Mouse (Mus musculus) midbrain, embryonic 14.5 days (tissue): ENCODE data around the gene Itpka. TPM values are rescaled to one million over a fixed set of nuclear protein-coding genes. Genes with fewer than 3 reads are reported as not detected.
A peak's percentile ranks its signal among the peaks of the same experiment; 100 is the strongest.

Source experiments
- ATAC-seq: fragments of 200-750 bp; cut with Nextera tagmentation; 2 replicates; pipeline ENCODE4 v1.8.0; 2017; ENCODE audit warnings: moderate number of reproducible peaks, moderate library complexity; ENCODE audit not compliant: low FRiP score, low TSS enrichment
- DNase-seq: peaks from one replicate; pipeline ENCODE4 v3.0.0-alpha.2; 2015
- H3K27ac ChIP-seq: fragments of 300-500 bp; sonication (generic); replicated peaks from 2 replicates; pipeline ENCODE4 v1.5.1; 2014; ENCODE audit warnings: mild to moderate bottlenecking, low read depth, low read length, moderate library complexity
- H3K27me3 ChIP-seq: fragments of 300-500 bp; sonication (generic); 2 replicates; pipeline ENCODE4 v1.6.1; 2014; ENCODE audit warnings: low read length, control low read depth, mixed read lengths; ENCODE audit not compliant: control insufficient read depth, insufficient read depth
- H3K36me3 ChIP-seq: fragments of 300-500 bp; sonication (generic); 2 replicates; pipeline ENCODE4 v1.6.1; 2014; ENCODE audit warnings: low read length, control low read depth; ENCODE audit not compliant: control insufficient read depth, insufficient read depth
- H3K4me1 ChIP-seq: fragments of 300-500 bp; sonication (generic); 2 replicates; pipeline ENCODE4 v1.6.1; 2014; ENCODE audit warnings: mild to moderate bottlenecking, antibody characterized with exemption, low read length, control low read depth; ENCODE audit not compliant: control insufficient read depth, insufficient read depth
- H3K4me2 ChIP-seq: fragments of 300-500 bp; sonication (generic); 2 replicates; pipeline ENCODE4 v1.6.1; 2014; ENCODE audit warnings: mild to moderate bottlenecking, low read length, moderate library complexity
- H3K4me3 ChIP-seq: fragments of 300-500 bp; sonication (generic); replicated peaks from 2 replicates; pipeline ENCODE4 v1.5.1; 2014; ENCODE audit warnings: low read depth, low read length
- H3K9ac ChIP-seq: fragments of 300-500 bp; sonication (generic); replicated peaks from 2 replicates; pipeline ENCODE4 v1.6.1; 2014; ENCODE audit warnings: mild to moderate bottlenecking, low read length, moderate library complexity
- H3K9me3 ChIP-seq: fragments of 300-500 bp; sonication (generic); 2 replicates; pipeline ENCODE4 v1.6.1; 2016; ENCODE audit warnings: low read length, control low read depth, mixed read lengths; ENCODE audit not compliant: control insufficient read depth
- WGBS: fragments of 180-500 bp; shearing (Covaris S2); extraction: QIAGEN DNeasy Blood & Tissue Kit; methylation state at CpG from one replicate; pipeline ENCODE4 v1.1.7; 2014; 5-methylcytosine and 5-hydroxymethylcytosine counted together
- polyA plus RNA-seq: library from polyadenylated mRNA; unstranded; fragments of >200 nt; fragmentation: Nextera tagmentation; extraction: Ambion mirVana; gene quantifications from 2 replicates; pipeline ENCODE4 v1.2.1, GENCODE M21; 2014

Gene Itpka
- polyA plus RNA-seq, 1 experiment from 2014 or later: 0.18 TPM

- H3K4me1 ChIP-seq: peaks cover 9% of the 10 kb centered on the region
- no peaks in the 10 kb centered on the region for H3K9me3 ChIP-seq
- no peak overlapping the region for H3K4me2 ChIP-seq
- no peak overlapping the region for H3K4me3 ChIP-seq
- DNase-seq: no peak
- ATAC-seq: no peak
- H3K9ac ChIP-seq: no peak overlapping the region
- H3K27ac ChIP-seq: no peak overlapping the region
- WGBS: 82% methylated on average over 1 of the region's 1 CpGs
- H3K27me3 ChIP-seq: peaks cover 30% of the 10 kb centered on the region
- H3K36me3 ChIP-seq: peaks cover 22% of the 10 kb centered on the region
Measured at GRCm38 (mm10) chr2:119762276-119762675, 20.1 kb downstream of the Itpka start.

GRCm38 (mm10) chr2:119763924-119764323 lies 21.8 kb downstream of the Itpka start:
- no peak overlapping the region for H3K27ac ChIP-seq
- H3K36me3 ChIP-seq: peaks cover 33% of the 10 kb centered on the region
- no peak overlapping the region for H3K4me2 ChIP-seq
- no peak for ATAC-seq
- H3K4me1 ChIP-seq: peaks cover under 1% of the 10 kb centered on the region; the same call in 1 of the 2 replicates
- no peak for DNase-seq
- H3K9me3 ChIP-seq: no peaks in the 10 kb centered on the region
- 79% methylated on average over 4 of the region's 4 CpGs for WGBS
- peaks cover 14% of the 10 kb centered on the region for H3K27me3 ChIP-seq
- H3K9ac ChIP-seq: no peak overlapping the region
- no peak overlapping the region for H3K4me3 ChIP-seq

- ATAC-seq (no peak), DNase-seq (no peak)
- H3K9ac ChIP-seq: no peak overlapping the region
- H3K36me3 ChIP-seq: peaks cover 67% of the 10 kb centered on the region
- no peak overlapping the region for H3K4me2 ChIP-seq
- 92% methylated on average over 6 of the region's 6 CpGs for WGBS
- H3K9me3 ChIP-seq: no peaks in the 10 kb centered on the region
- H3K27me3 ChIP-seq: no peaks in the 10 kb centered on the region
- no peaks in the 10 kb centered on the region for H3K4me1 ChIP-seq
- H3K4me3 ChIP-seq: no peak overlapping the region
- no peak overlapping the region for H3K27ac ChIP-seq
Measured at GRCm38 (mm10) chr2:119767246-119767645, 25.1 kb downstream of the Itpka start.

- DNase-seq: peak; percentile 94
- Histone ChIP-seq H3K9ac (peak within 1 kb of the TSS; percentile 73), H3K9me3 (no peaks in the 10 kb centered on the region), H3K27me3 (no peaks in the 10 kb centered on the region), H3K27ac (peak within 1 kb of the TSS; percentile 88), H3K36me3 (peaks cover 8% of the 10 kb centered on the region), H3K4me3 (peak within 1 kb of the TSS; percentile 65), H3K4me2 (peak within 1 kb of the TSS; percentile 84), H3K4me1 (peaks cover 8% of the 10 kb centered on the region)
- under 1% methylated on average over 44 of the region's 44 CpGs for WGBS
- peak; percentile 92 for ATAC-seq
Measured at GRCm38 (mm10) chr2:119787206-119787883, 45.2 kb downstream of the Itpka start, which contains the start of gene Rpap1. Gene Rpap1, minus strand, starts transcription at chr2:119787537.

GRCm38 (mm10) chr2:119789996-119790395 lies 47.9 kb downstream of the Itpka start:
- Histone ChIP-seq H3K36me3 (no peaks in the 10 kb centered on the region), H3K27ac (no peak overlapping the region), H3K4me3 (no peak overlapping the region), H3K9ac (no peak overlapping the region), H3K9me3 (no peaks in the 10 kb centered on the region), H3K4me2 (no peak overlapping the region), H3K27me3 (no peaks in the 10 kb centered on the region), H3K4me1 (peaks cover 8% of the 10 kb centered on the region)
- no peak for ATAC-seq
- WGBS: 88% methylated on average over 2 of the region's 2 CpGs
- no peak for DNase-seq

GRCm38 (mm10) chr2:119797279-119797783 lies 55.2 kb downstream of the Itpka start, which contains the start of gene Tyro3:
Gene Tyro3, plus strand, starts transcription at chr2:119797733.
- DNase-seq: no peak
- Histone ChIP-seq H3K27me3 (peaks cover 5% of the 10 kb centered on the region; the same call in 1 of the 2 replicates), H3K27ac (no peak within 1 kb of the TSS), H3K4me2 (no peak within 1 kb of the TSS), H3K36me3 (no peaks in the 10 kb centered on the region), H3K4me1 (peaks cover 15% of the 10 kb centered on the region), H3K9ac (no peak within 1 kb of the TSS), H3K4me3 (no peak within 1 kb of the TSS), H3K9me3 (no peaks in the 10 kb centered on the region)
- no peak for ATAC-seq
- 71% methylated on average over 5 of the region's 5 CpGs for WGBS

- H3K36me3 ChIP-seq: no peaks in the 10 kb centered on the region
Measured at GRCm38 (mm10) chr2:119798246-119798927, 56.2 kb downstream of the Itpka start.

GRCm38 (mm10) chr2:119799181-119799960 lies 57.2 kb downstream of the Itpka start:
- Histone ChIP-seq H3K9me3 (no peaks in the 10 kb centered on the region), H3K4me2 (peak overlapping the region; percentile 98), H3K36me3 (no peaks in the 10 kb centered on the region), H3K4me3 (peak overlapping the region; percentile 83), H3K27ac (0 out of 2 replicates have a peak overlapping the region, but pooled peaks have one; percentile 20), H3K9ac (peak overlapping the region; percentile 88), H3K27me3 (peaks cover 5% of the 10 kb centered on the region; the same call in 1 of the 2 replicates), H3K4me1 (peaks cover 35% of the 10 kb centered on the region)
- DNase-seq: peak; percentile 74
- peak; percentile 58; the same call in 1 of the 2 replicates for ATAC-seq
- WGBS: under 1% methylated on average over 66 of the region's 89 CpGs

More at GRCm38 (mm10) chr2:119798246-119798927, 56.2 kb downstream of the Itpka start:
- ATAC-seq (no peak), DNase-seq (peak; percentile 71)
- Histone ChIP-seq H3K4me1 (peaks cover 26% of the 10 kb centered on the region), H3K27ac (no peak overlapping the region), H3K4me2 (peak overlapping the region; percentile 98; the same call in 1 of the 2 replicates), H3K27me3 (peaks cover 5% of the 10 kb centered on the region; the same call in 1 of the 2 replicates), H3K4me3 (peak overlapping the region; percentile 83; the same call in 1 of the 2 replicates), H3K9me3 (no peaks in the 10 kb centered on the region), H3K9ac (no peak overlapping the region)
- 12% methylated on average over 13 of the region's 13 CpGs for WGBS
